Mouse (Mus musculus) kidney, adult 2 months (tissue): ENCODE measurements around the gene Mocs3.

ENCODE experiments used
- CTCF ChIP-seq: fragments of 200-500 bp; conservative IDR thresholded peaks from 2 replicates; pipeline ENCODE4 v1.5.1; 2011; ENCODE audit warnings: low read depth, mild to moderate bottlenecking, control low read depth, low read length, moderate library complexity, mixed read lengths; ENCODE audit not compliant: insufficient read depth, insufficient read length
- POLR2A ChIP-seq: fragments of 200-500 bp; IDR thresholded peaks from one replicate; pipeline ENCODE4 v1.6.1; 2011; ENCODE audit warnings: low read depth, low read length, control low read depth

DNA sequence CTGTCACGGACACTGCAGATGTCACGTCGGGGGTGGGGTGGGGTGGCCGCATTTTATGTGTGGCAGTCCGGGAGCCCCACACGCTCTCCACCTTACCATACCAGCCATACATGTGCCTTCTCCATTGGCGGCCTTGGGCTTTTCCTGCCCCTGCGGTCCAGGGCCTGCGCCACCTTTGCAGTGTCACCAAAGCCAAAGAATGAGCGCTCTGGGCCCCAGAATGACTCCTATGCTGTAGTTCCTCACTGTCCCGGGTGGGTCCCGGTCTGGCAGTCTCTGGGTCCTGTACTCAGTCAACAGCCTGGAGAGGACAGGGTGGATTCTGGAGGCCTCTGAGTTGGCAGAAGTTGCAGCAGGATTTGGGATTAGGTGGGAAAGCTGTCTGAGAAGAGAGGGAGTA lies 51.2 kb downstream of the Mocs3 start, which contains the start of gene Kcng1:
- TF ChIP-seq CTCF (no peak), POLR2A (no peak)
